Mouse (Mus musculus) heart, embryonic 10.5 days (tissue): ENCODE data around the gene Gm5935. TPM values are rescaled to one million over a fixed set of nuclear protein-coding genes. Genes with fewer than 3 reads are reported as not detected.
"Not testable (repeated sequence)": the region's sequence is repeated elsewhere in the genome, so short reads cannot be mapped to it uniquely, and the experiment has no call there.

Experiments
- DNase-seq: peaks from one replicate; pipeline ENCODE4 v3.0.0-alpha.2; 2017; ENCODE audit warnings: low spot score
- H3K27ac ChIP-seq: fragments of 300-500 bp; sonication (generic); 2 replicates; pipeline ENCODE4 v1.5.1; 2016; ENCODE audit warnings: mild to moderate bottlenecking
- H3K27me3 ChIP-seq: fragments of 300-500 bp; sonication (generic); 2 replicates; pipeline ENCODE4 v1.6.1; 2016; ENCODE audit warnings: mild to moderate bottlenecking; ENCODE audit not compliant: poor library complexity, insufficient read depth, severe bottlenecking
- H3K36me3 ChIP-seq: fragments of 300-500 bp; sonication (generic); 2 replicates; pipeline ENCODE4 v1.6.1; 2016; ENCODE audit warnings: mild to moderate bottlenecking, moderate library complexity
- H3K4me1 ChIP-seq: fragments of 300-500 bp; sonication (generic); 2 replicates; pipeline ENCODE4 v1.6.1; 2016; ENCODE audit warnings: mild to moderate bottlenecking
- H3K4me3 ChIP-seq: fragments of 300-500 bp; sonication (generic); 2 replicates; pipeline ENCODE4 v1.5.1; 2016; ENCODE audit warnings: mild to moderate bottlenecking, moderate library complexity
- H3K9me3 ChIP-seq: fragments of 300-500 bp; sonication (generic); 2 replicates; pipeline ENCODE4 v1.6.1; 2016; ENCODE audit warnings: mild to moderate bottlenecking, moderate library complexity
- WGBS: fragments of 180-500 bp; shearing (Covaris S2); methylation state at CpG from one replicate; pipeline ENCODE4 v1.1.7; 2016; 5-methylcytosine and 5-hydroxymethylcytosine counted together
- polyA plus RNA-seq: library from polyadenylated mRNA; unstranded; fragments of >200 nt; fragmentation: Nextera tagmentation; extraction: Ambion mirVana; gene quantifications from 2 replicates; pipeline ENCODE4 v1.2.1, GENCODE M21; 2016

Gene Gm5935
- not detected in 2 replicates for polyA plus RNA-seq

DNA sequence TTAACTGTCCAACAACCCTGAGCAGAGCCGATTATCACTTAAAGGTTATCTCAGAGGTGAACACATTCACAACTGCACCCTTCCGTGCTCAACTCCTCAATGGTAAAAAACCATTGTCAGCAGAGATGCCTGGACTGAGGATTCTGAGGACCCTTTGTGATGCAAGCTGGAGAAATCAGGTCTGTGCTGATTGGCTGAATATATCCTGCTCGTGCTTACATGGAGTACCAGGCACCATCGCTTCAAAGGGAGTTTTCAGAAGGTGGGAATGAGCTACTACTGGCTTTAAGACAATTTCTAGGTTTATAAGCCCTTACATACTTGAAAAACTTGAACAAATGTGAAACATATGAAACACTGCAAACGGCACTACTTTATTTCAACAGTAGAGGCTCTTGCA lies at the start of gene Gm5935:
Gene Gm5935 (minus strand): TSS at position 101 of the 400 bp plus-strand sequence.
- not testable (repeated sequence) for H3K4me1 ChIP-seq, H3K27ac ChIP-seq, DNase-seq, H3K9me3 ChIP-seq, H3K4me3 ChIP-seq, H3K27me3 ChIP-seq, H3K36me3 ChIP-seq
- WGBS = 85% methylated on average over 5 of the region's 5 CpGs

Other genes with a start within 250 kb of the Gm5935 start
- not detected in 2 replicates for gene Gm4297, start 200.3 kb downstream of the Gm5935 start, polyA plus RNA-seq